Mouse (Mus musculus) lung, postnatal 0 days (tissue): ENCODE measurements at regions not wholly inside any gene's neighbourhood (a gene's known extent, or its start where the extent isn't known, plus 50 kb on each side); places are given as distances from the start of the nearest gene placed in this dataset.

Experiments
- CTCF ChIP-seq: IDR thresholded peaks from 2 replicates; pipeline ENCODE4 v1.5.1; 2016; ENCODE audit warnings: antibody characterized with exemption, mild to moderate bottlenecking
- EP300 ChIP-seq: IDR thresholded peaks from 2 replicates; pipeline ENCODE4 v1.6.1; 2016; ENCODE audit warnings: antibody characterized with exemption, mild to moderate bottlenecking, control low read depth

DNA sequence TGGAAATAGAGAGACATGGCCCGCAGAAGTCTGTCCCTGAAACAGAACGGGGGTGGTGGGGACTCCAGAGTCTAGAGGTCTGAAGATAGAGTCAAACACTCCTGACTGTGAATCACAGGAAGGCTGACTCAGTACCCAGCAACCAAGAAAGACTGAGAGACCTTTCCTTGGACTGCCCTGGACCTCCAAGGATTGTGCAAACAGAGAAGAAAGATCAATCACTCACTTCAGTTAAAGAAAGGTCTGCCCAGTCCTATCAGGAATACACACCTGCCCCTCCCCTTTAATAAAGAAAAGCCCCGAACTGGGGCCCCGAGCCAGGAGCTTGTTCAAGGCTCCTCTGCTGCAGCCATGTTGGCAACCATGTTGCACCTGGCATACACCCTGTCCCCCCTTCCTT is 87.3 kb downstream of the Kcnh2 start:
- TF ChIP-seq CTCF (no peak), EP300 (no peak)
